Mouse (Mus musculus): ENCODE measurements at regions not wholly inside any gene's neighbourhood (a gene's known extent, or its start where the extent isn't known, plus 50 kb on each side); places are given as distances from the start of the nearest gene placed in this dataset.
"Not testable (repeated sequence)": the region's sequence is repeated elsewhere in the genome, so short reads cannot be mapped to it uniquely, and the experiment has no call there.

DNA sequence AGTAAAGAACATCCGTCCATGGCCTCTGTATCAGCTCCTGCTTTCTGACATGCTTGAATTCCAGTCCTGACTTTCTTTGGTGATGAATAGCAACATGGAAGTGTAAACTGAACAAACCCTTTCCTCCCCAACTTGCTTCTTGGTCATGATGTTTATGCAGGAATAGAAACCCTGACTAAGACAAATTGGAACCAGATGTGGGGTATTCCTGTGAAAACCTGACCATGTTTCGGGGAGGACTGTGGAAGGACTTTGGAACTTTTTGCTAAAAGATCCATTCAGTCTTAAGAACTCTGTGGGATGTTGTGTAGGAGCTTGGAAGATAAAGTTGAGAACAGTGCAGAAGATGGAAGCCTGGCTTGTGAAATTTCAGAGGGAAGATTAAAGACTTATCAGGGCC, 410.0 kb downstream of the Kif2b start:
- not testable (repeated sequence) for DNase-seq (ENCODE audit: low spot score)

GRCm38 (mm10) chr11:91133753-91134270, 443.5 kb downstream of the Kif2b start:
- no peak for DNase-seq (ENCODE audit: low spot score)

- no peak for DNase-seq (ENCODE audit: low spot score)
Observed at GRCm38 (mm10) chr11:91132771-91133380, 444.5 kb downstream of the Kif2b start.

- no peak for DNase-seq (ENCODE audit: low spot score)
Observed at GRCm38 (mm10) chr11:91131960-91132359, 443.8 kb upstream of the Tom1l1 start.

DNA sequence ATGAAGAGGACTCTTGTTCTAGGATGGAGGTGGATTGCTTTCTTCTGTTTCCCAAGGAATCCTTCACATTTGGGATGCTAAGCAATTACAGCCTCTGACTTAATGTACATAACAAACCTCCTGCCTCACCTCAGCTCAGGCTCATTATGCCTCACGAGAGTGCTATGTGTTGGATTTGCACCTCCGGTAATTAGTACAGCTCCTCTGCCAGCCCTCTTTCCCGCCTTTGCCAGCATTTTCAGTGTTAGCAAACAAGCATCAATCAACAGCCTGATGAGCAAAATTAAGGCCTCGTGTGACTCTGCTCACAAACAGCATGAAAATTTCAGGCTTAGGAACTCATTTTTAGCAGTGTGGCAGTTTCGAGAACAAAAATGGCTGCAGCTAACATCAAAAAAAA, 410.0 kb upstream of the Tom1l1 start:
- DNase-seq (ENCODE audit: low spot score): no peak

- no peak for DNase-seq (ENCODE audit: low spot score)
Observed at GRCm38 (mm10) chr11:91097552-91097951, 409.4 kb upstream of the Tom1l1 start.

GRCm38 (mm10) chr11:91096000-91096652, 408.0 kb upstream of the Tom1l1 start:
- DNase-seq (ENCODE audit: low spot score): no peak

GRCm38 (mm10) chr11:91065365-91065764, 377.2 kb upstream of the Tom1l1 start:
- DNase-seq (ENCODE audit: low spot score): no peak

DNA sequence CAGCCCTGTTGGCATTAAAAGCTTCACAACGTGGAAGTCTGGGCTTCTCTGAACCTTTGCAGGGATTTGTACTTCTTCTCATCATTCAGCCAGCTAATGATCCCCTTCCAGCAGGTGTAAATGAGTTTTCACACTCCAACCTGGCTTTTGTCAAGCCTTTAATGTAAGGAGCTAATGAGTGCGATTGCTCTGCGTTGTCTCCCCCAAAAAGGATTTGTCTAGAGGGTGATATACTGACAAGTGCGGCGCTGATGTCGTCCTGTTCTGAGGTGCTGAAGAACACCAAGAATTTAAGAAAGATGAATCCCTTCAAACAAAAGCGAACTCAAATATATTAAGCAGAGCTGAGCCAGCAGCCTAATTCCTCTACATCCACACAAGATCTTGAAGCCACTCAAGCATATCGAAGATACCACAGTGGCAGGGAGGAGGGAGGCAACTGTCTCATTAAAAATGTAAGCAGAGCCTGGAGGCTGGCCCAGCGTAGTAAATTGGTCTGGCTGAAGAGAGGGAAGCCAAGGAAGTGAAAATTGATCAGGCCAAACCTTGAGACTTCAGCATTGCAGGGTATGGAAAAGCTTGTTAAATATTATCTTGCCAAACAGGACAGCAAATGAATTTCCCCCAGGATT, 368.9 kb upstream of the Tom1l1 start:
- DNase-seq (ENCODE audit: low spot score): no peak

DNA sequence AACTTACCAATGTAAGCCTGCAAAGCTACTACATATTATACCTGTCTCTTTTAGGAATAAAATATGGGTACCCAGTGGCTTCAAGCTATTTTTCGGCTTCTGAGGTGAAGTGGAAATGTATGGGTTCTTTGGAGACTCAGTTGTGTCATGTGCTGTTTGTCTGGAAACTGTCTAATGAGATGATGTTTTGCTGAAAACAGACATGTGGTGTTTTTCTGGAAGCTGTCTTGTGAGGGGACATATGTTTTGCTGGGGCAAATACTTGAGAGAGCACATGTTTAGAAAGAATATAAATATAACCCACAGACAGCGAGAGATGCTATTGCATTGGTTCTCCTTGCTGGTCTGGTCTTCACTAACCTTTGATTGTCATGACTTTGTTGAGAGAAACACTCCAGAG, 365.2 kb upstream of the Tom1l1 start:
- no peak for DNase-seq (ENCODE audit: low spot score)

GRCm38 (mm10) chr11:91051646-91052045, 363.5 kb upstream of the Tom1l1 start:
- DNase-seq (ENCODE audit: low spot score): no peak

GRCm38 (mm10) chr11:91041486-91041885, 353.3 kb upstream of the Tom1l1 start:
- no peak for DNase-seq (ENCODE audit: low spot score)

Measured in urinary bladder, postnatal 14 days (tissue).